Mouse (Mus musculus) CH12.LX (cell line): Measurements from ENCODE around the gene Dvl2. TPM values are rescaled to one million over a fixed set of nuclear protein-coding genes. Genes with fewer than 3 reads are reported as not detected.

ENCODE experiments used
- DNase-seq: peaks from one replicate; pipeline ENCODE4 v3.0.0-alpha.2; 2013; ENCODE audit errors: extremely low read depth
- H3K27ac ChIP-seq: 2 replicates; pipeline ENCODE4 v1.5.1; 2012; ENCODE audit warnings: low read depth, mild to moderate bottlenecking, control low read depth, moderate library complexity; ENCODE audit not compliant: insufficient read depth
- H3K27me3 ChIP-seq: replicated peaks from 2 replicates; pipeline ENCODE3; 2012; ENCODE audit warnings: inconsistent platforms
- H3K36me3 ChIP-seq, 2 experiments: replicated peaks in 1 of 2; 2 replicates each; pipeline versions ENCODE3 to v1.6.1; 2012; ENCODE audit warnings: inconsistent platforms in 1 of 2, low read length in 1 of 2, mild to moderate bottlenecking in 1 of 2, mixed read lengths in 1 of 2, moderate library complexity in 1 of 2; ENCODE audit not compliant: control insufficient read depth in 1 of 2, insufficient read depth in 1 of 2
- H3K4me1 ChIP-seq, 2 experiments: 2 replicates each; pipeline ENCODE4 v1.6.1; 2012; ENCODE audit warnings: inconsistent platforms in 1 of 2, moderate library complexity in 1 of 2; ENCODE audit not compliant: insufficient read depth in 2 of 2, control insufficient read depth in 1 of 2
- H3K4me2 ChIP-seq: 2 replicates; pipeline ENCODE4 v1.6.1; 2012; ENCODE audit warnings: low read depth, mild to moderate bottlenecking, control low read depth; ENCODE audit not compliant: poor library complexity, insufficient read depth, severe bottlenecking
- H3K4me3 ChIP-seq, 3 experiments: fragments of 150-350 bp in 1 of 3; sonication (generic) in 1 of 3; replicated peaks in 1 of 3; 2 replicates each; pipeline versions ENCODE3 to v1.5.1; 2011 to 2012; ENCODE audit warnings: low read depth in 2 of 3, low read length in 2 of 3, mild to moderate bottlenecking in 2 of 3, moderate library complexity in 2 of 3, control low read depth in 1 of 3, improper control_type of control experiment in 1 of 3, inconsistent platforms in 1 of 3, mixed read lengths in 1 of 3; ENCODE audit not compliant: poor library complexity in 1 of 3
- H3K79me2 ChIP-seq: replicated peaks from 2 replicates; pipeline ENCODE4 v1.6.1; 2012; ENCODE audit warnings: mild to moderate bottlenecking, moderate library complexity; ENCODE audit not compliant: control insufficient read depth, poor library complexity, insufficient read depth, severe bottlenecking; ENCODE audit errors: extremely low read depth
- H3K9ac ChIP-seq: 2 replicates; pipeline ENCODE4 v1.6.1; 2012; ENCODE audit warnings: low read depth, mild to moderate bottlenecking, control low read depth, moderate library complexity; ENCODE audit not compliant: insufficient read depth
- H3K9me3 ChIP-seq: replicated peaks from 2 replicates; pipeline ENCODE3; 2012; ENCODE audit warnings: low read length, inconsistent platforms, mixed read lengths
- BHLHE40 ChIP-seq: IDR thresholded peaks from 2 replicates; pipeline ENCODE4 v1.6.1; 2011; ENCODE audit warnings: mild to moderate bottlenecking, low read depth, low read length, improper control_type of control experiment
- CHD1 ChIP-seq: IDR thresholded peaks from 2 replicates; pipeline ENCODE4 v1.6.1; 2012; ENCODE audit warnings: low read depth, low read length, improper control_type of control experiment, inconsistent platforms
- CTCF ChIP-seq, 2 experiments: IDR thresholded peaks in 1 of 2; conservative IDR thresholded peaks in 1 of 2; 2 replicates each; pipeline ENCODE4 v1.5.1; 2011 to 2012; ENCODE audit warnings: low read depth in 2 of 2, low read length in 2 of 2, improper control_type of control experiment in 1 of 2, inconsistent platforms in 1 of 2, mild to moderate bottlenecking in 1 of 2, moderate library complexity in 1 of 2
- E2F4 ChIP-seq: IDR thresholded peaks from 2 replicates; pipeline ENCODE4 v1.6.1; 2011; ENCODE audit warnings: low read depth, low read length, improper control_type of control experiment; ENCODE audit not compliant: insufficient replicate concordance
- ELF1 ChIP-seq: IDR thresholded peaks from 2 replicates; pipeline ENCODE4 v1.6.1; 2014; ENCODE audit warnings: low read depth, mild to moderate bottlenecking, inconsistent platforms, low read length, improper control_type of control experiment
- EP300 ChIP-seq: IDR thresholded peaks from 2 replicates; pipeline ENCODE4 v1.6.1; 2011; ENCODE audit warnings: low read length, improper control_type of control experiment
- GABPA ChIP-seq: IDR thresholded peaks from 2 replicates; pipeline ENCODE4 v1.6.1; 2012; ENCODE audit warnings: low read depth, low read length, improper control_type of control experiment, inconsistent platforms; ENCODE audit not compliant: insufficient replicate concordance
- HCFC1 ChIP-seq: IDR thresholded peaks from 2 replicates; pipeline ENCODE4 v1.6.1; 2012; ENCODE audit warnings: low read depth, mild to moderate bottlenecking, inconsistent platforms, low read length, improper control_type of control experiment
- IRF4 ChIP-seq: IDR thresholded peaks from 2 replicates; pipeline ENCODE4 v1.6.1; 2014; ENCODE audit warnings: low read depth, mild to moderate bottlenecking, inconsistent platforms, low read length, improper control_type of control experiment
- MAZ ChIP-seq: IDR thresholded peaks from 2 replicates; pipeline ENCODE4 v1.6.1; 2012; ENCODE audit warnings: low read depth, mild to moderate bottlenecking, inconsistent platforms, low read length, improper control_type of control experiment, moderate library complexity
- MEF2A ChIP-seq: IDR thresholded peaks from 2 replicates; pipeline ENCODE4 v1.6.1; 2014; ENCODE audit warnings: low read depth, mild to moderate bottlenecking, inconsistent platforms, low read length, improper control_type of control experiment, borderline replicate concordance
- MXI1 ChIP-seq: IDR thresholded peaks from 2 replicates; pipeline ENCODE4 v1.6.1; 2011; ENCODE audit warnings: mild to moderate bottlenecking, low read depth, low read length, improper control_type of control experiment
- MYC ChIP-seq: IDR thresholded peaks from 2 replicates; pipeline ENCODE4 v1.6.1; 2011; ENCODE audit warnings: low read depth, mild to moderate bottlenecking, improper control_type of control experiment, low read length
- NRF1 ChIP-seq: IDR thresholded peaks from 2 replicates; pipeline ENCODE4 v1.6.1; 2014; ENCODE audit warnings: low read depth, mild to moderate bottlenecking, inconsistent platforms, low read length, improper control_type of control experiment, moderate library complexity
- PAX5 ChIP-seq: IDR thresholded peaks from 2 replicates; pipeline ENCODE4 v1.6.1; 2012; ENCODE audit warnings: low read length, inconsistent platforms, mixed read lengths
- POLR2A ChIP-seq: IDR thresholded peaks from 2 replicates; pipeline ENCODE4 v1.6.1; 2011; ENCODE audit warnings: low read depth, mild to moderate bottlenecking, improper control_type of control experiment, low read length
- RCOR1 ChIP-seq: conservative IDR thresholded peaks from 2 replicates; pipeline ENCODE4 v1.6.1; 2012; ENCODE audit warnings: low read depth, mild to moderate bottlenecking, inconsistent platforms, low read length, improper control_type of control experiment
- SMC3 ChIP-seq: IDR thresholded peaks from 2 replicates; pipeline ENCODE4 v1.6.1; 2011; ENCODE audit warnings: low read depth, low read length, improper control_type of control experiment
- TCF12 ChIP-seq: IDR thresholded peaks from 2 replicates; pipeline ENCODE4 v1.6.1; 2014; ENCODE audit warnings: low read depth, mild to moderate bottlenecking, inconsistent platforms, low read length, improper control_type of control experiment
- USF1 ChIP-seq: IDR thresholded peaks from 2 replicates; pipeline ENCODE4 v1.6.1; 2014; ENCODE audit warnings: low read depth, mild to moderate bottlenecking, inconsistent platforms, low read length, improper control_type of control experiment
- ZKSCAN1 ChIP-seq: IDR thresholded peaks from 2 replicates; pipeline ENCODE4 v1.6.1; 2012; ENCODE audit warnings: low read depth, inconsistent platforms, low read length, improper control_type of control experiment, borderline replicate concordance
- dilution Hi-C: fragments of 300-500 bp; cut with MboI; formaldehyde crosslinking; loops from 2 replicates; pipeline ENCODE4 v1.14.3; 2020; ENCODE audit warnings: low sequenced_read_pairs; ENCODE audit not compliant: extremely low pct_unique_long_range_greater_than_20kb, extremely low pct_ligation_motif_present
- in situ Hi-C: fragments of 300-500 bp; cut with MboI; formaldehyde crosslinking; loops from 3 replicates; pipeline ENCODE4 v1.14.3; 2019; ENCODE audit warnings: low sequenced_read_pairs, low pct_ligation_motif_present, low pct_unique_long_range_greater_than_20kb, mixed read lengths
- polyA plus RNA-seq: library from polyadenylated mRNA; unstranded; fragments of >175 nt; gene quantifications from 2 replicates; pipeline ENCODE4 v1.2.1, GENCODE M21; 2012; ENCODE audit warnings: low read depth; ENCODE audit not compliant: insufficient read length
- total RNA-seq, 2 experiments: library from RNA; depleted of rRNA; stranded (reverse); fragments of 300-350 nt in 1 of 2; fragments of >200 nt in 1 of 2; gene quantifications; 2 replicates each; pipeline ENCODE4 v1.2.3; 2012 to 2014

The Dvl2 gene
- total and polyA plus RNA-seq, 3 experiments, result 15.1 to 30.6 (median 27.1) TPM

DNA sequence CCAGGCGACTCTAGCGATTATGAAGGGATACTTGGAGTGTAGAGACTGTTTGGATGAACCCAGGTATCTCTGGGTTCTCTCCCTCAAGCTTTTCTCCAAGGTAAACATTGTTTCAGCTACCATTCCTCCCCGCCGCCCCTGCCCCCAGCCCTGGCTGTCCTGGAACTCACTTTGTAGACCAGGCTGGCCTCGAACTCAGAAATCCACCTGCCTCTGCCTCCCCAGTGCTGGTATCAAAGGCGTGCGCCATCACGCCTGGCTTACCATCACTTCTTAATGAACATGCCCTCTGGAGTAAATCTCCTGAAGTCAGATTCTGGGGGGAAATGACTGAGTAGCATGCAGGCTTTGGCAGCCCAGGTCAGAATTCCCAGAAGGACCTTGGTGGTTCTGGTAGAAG lies 18.2 kb upstream of the Dvl2 start, which contains the start of gene Elp5:
Gene Elp5, minus strand, starts transcription at position 293 of the 400 bp plus-strand sequence.
- H3K4me1 ChIP-seq, result peaks cover 5 to 33% of the 10 kb centered on the region in 2 experiments
- dilution Hi-C loops, result no loop called here
- in situ Hi-C loops, result no loop called here
- peak within 1 kb of the TSS; percentile 76 to 92 (median 82) for H3K4me3 ChIP-seq
- TF ChIP-seq POLR2A, result 0 out of 2 replicates have a peak, but pooled peaks have one; percentile 21
- no peak for TF ChIP-seq MAZ
- H3K27me3 ChIP-seq, result no peaks in the 10 kb centered on the region
- H3K27ac ChIP-seq, result peak within 1 kb of the TSS; percentile 57
- DNase-seq, result no peak
- peaks cover 45% of the 10 kb centered on the region for H3K79me2 ChIP-seq
- peak within 1 kb of the TSS; percentile 89 for H3K9ac ChIP-seq
- peaks cover 32 to 58% of the 10 kb centered on the region in 2 experiments for H3K36me3 ChIP-seq
- peaks cover 2% of the 10 kb centered on the region for H3K9me3 ChIP-seq
- peak within 1 kb of the TSS; percentile 91 for H3K4me2 ChIP-seq

DNA sequence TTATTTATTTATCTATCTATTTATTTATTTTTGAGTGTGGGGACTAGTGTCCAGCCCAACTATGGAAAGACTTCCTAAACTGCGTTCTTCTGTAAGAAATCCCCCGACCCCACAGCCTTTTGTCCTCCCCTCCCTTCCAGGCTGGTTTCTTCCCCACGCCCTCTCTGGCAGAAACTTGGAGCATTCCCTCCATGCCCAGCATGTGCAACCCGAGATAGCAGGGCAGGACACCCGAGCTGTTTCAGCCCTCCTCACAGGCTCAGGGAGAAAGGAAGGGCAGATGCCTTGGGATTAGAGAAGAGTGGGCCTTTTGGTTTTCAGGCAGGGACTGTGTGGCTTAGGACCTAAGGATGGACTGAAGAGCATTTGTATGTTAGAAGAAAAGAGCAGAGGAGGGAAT lies 17.5 kb upstream of the Dvl2 start:
- Histone ChIP-seq H3K4me3 (no peak overlapping the region), H3K9ac (peak overlapping the region; percentile 89; the same call in 1 of the 2 replicates), H3K27ac (no peak overlapping the region), H3K4me2 (peak overlapping the region; percentile 91), H3K9me3 (peaks cover 2% of the 10 kb centered on the region), H3K27me3 (no peaks in the 10 kb centered on the region), H3K4me1 (peaks cover 5 to 33% of the 10 kb centered on the region in 2 experiments), H3K36me3 (peaks cover 34 to 59% of the 10 kb centered on the region in 2 experiments), H3K79me2 (peaks cover 45% of the 10 kb centered on the region)
- TF ChIP-seq ELF1 (no peak), PAX5 (no peak)
- dilution Hi-C loops, result no loop called here
- no peak for DNase-seq
- in situ Hi-C loops, result no loop called here

DNA sequence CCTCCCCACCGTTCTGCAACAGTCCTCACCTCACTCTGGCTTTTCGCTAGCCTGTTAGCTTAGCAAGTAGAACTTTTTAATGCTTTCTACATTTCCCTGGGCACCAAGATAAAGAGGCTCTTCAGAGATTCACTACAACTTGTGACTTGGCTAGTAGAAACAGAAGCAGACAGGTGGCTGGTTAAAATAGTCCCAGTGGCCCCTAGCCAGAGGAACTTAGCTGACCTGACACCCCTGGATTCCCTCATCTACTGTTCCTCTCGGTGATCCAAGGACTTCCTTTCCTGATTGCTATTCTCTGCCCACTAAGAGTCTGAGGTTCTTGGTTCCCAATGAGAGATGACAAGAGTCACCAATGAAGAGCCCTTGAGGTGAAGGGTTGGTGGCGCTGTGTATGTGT lies 17.0 kb upstream of the Dvl2 start:
- no peak for DNase-seq
- H3K4me3 ChIP-seq, result no peak overlapping the region
- peaks cover 43% of the 10 kb centered on the region for H3K79me2 ChIP-seq
- H3K36me3 ChIP-seq, result peaks cover 37 to 59% of the 10 kb centered on the region in 2 experiments
- peaks cover 2% of the 10 kb centered on the region for H3K9me3 ChIP-seq
- H3K9ac ChIP-seq, result 0 out of 2 replicates have a peak overlapping the region, but pooled peaks have one; percentile 89
- no peak overlapping the region for H3K27ac ChIP-seq
- H3K4me2 ChIP-seq, result 0 out of 2 replicates have a peak overlapping the region, but pooled peaks have one; percentile 91
- in situ Hi-C loops (no loop called here), dilution Hi-C loops (no loop called here)
- peaks cover 5 to 32% of the 10 kb centered on the region in 2 experiments for H3K4me1 ChIP-seq
- TF ChIP-seq MXI1 (no peak), HCFC1 (no peak), SMC3 (no peak), CTCF (conservative IDR thresholded peaks at IDR 0.05 in 1 of 2, IDR thresholded peaks at IDR 0.05 in 1 of 2; ENCODE audit: low read depth in 2 of 2, low read length in 2 of 2) (no peak), E2F4 (no peak), CHD1 (no peak), POLR2A (no peak), PAX5 (no peak), GABPA (no peak), ZKSCAN1 (no peak), USF1 (no peak), NRF1 (no peak), BHLHE40 (no peak), MYC (no peak), EP300 (no peak), TCF12 (no peak), RCOR1 (no peak), MEF2A (no peak), IRF4 (no peak)
- no peaks in the 10 kb centered on the region for H3K27me3 ChIP-seq
